Mouse (Mus musculus): ENCODE measurements around the gene Epgn. TPM values are rescaled to one million over a fixed set of nuclear protein-coding genes. Genes with fewer than 3 reads are reported as not detected.

Epgn gene
- polyA plus RNA-seq, 1 experiment = not detected

DNA sequence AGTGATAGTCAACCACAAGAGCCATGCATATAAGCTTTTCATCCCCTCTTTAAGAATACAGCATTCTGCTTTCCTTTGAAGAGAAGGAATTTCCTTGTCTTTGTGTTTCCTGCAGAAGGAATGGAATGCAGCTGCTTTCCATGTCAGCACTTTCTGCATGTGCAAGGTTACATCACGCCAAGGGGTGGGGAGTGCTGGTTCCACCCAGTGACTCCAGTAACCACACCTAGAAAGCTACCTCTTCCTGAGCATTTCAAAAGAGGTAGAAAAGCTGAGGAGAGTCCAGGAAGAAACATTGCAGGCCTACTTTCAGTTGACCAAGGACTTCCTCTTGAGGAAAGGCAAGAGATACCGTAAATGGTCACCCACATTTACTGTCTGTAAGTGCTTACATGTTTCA is 8.1 kb downstream of the Epgn start:
- 91% methylated on average over 2 of the region's 2 CpGs for WGBS
- Histone ChIP-seq H3K27ac (ENCODE audit: insufficient read depth, low read depth, low read length) (no peak overlapping the region), H3K4me1 (ENCODE audit: control insufficient read depth, insufficient read depth, low read length) (no peaks in the 10 kb centered on the region), H3K4me3 (ENCODE audit: insufficient read depth, low read depth, low read length) (no peak overlapping the region)
- TF ChIP-seq POLR2A (IDR thresholded peaks at IDR 0.05; ENCODE audit: insufficient read depth, low read depth, low read length) = no peak
- no peak for TF ChIP-seq CTCF (IDR thresholded peaks at IDR 0.05; ENCODE audit: insufficient read depth, low read depth, low read length)

DNA sequence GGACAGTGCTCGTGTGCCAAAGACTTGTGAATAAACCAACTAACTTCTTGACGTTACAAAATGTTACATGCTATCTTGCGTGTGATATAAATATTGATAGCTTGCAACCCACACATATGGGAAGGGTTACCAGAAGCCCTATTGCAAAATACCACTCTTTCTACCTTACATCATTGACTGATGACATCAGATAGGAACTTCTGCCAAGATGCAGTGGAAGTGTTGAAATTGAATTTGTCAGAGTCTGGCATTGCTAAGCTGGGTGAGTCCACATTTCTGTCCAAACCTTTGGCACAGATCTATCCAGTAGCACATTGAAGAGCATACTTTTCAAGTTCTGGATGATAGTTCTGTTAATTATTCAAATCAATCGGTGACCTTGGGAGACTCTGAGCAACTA is 9.4 kb downstream of the Epgn start:
- H3K27ac ChIP-seq (ENCODE audit: insufficient read depth, low read depth, low read length) = no peak overlapping the region
- WGBS = 94% methylated on average over 4 of the region's 4 CpGs
- H3K4me3 ChIP-seq (ENCODE audit: insufficient read depth, low read depth, low read length) = no peak overlapping the region
- no peaks in the 10 kb centered on the region for H3K4me1 ChIP-seq (ENCODE audit: control insufficient read depth, insufficient read depth, low read length)
- no peak for TF ChIP-seq POLR2A (IDR thresholded peaks at IDR 0.05; ENCODE audit: insufficient read depth, low read depth, low read length)
- TF ChIP-seq CTCF (IDR thresholded peaks at IDR 0.05; ENCODE audit: insufficient read depth, low read depth, low read length) = no peak

DNA sequence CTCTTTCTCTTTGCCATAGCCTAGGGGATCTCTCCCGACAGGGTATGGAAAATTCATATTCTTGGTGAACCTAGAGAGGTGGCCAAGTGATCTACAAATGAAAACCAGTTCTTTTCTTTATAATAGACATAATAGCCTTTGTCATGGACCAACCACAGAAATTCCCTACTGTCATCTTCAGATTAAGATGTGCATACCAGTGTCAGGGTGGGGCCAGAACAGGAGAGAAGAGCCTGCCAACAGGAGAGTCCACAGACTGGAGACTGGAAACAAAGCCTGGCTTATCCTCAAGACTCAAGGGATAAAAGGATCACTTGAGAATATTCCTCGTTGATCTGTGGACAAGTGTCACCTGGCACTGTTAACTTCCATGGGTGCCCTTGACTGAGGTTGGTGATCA is 10.5 kb downstream of the Epgn start:
- WGBS = 83% methylated on average over 2 of the region's 2 CpGs
- H3K4me1 ChIP-seq (ENCODE audit: control insufficient read depth, insufficient read depth, low read length) = no peaks in the 10 kb centered on the region
- no peak overlapping the region for H3K4me3 ChIP-seq (ENCODE audit: insufficient read depth, low read depth, low read length)
- TF ChIP-seq POLR2A (IDR thresholded peaks at IDR 0.05; ENCODE audit: insufficient read depth, low read depth, low read length) (no peak), CTCF (IDR thresholded peaks at IDR 0.05; ENCODE audit: insufficient read depth, low read depth, low read length) (no peak)
- H3K27ac ChIP-seq (ENCODE audit: insufficient read depth, low read depth, low read length) = no peak overlapping the region

DNA sequence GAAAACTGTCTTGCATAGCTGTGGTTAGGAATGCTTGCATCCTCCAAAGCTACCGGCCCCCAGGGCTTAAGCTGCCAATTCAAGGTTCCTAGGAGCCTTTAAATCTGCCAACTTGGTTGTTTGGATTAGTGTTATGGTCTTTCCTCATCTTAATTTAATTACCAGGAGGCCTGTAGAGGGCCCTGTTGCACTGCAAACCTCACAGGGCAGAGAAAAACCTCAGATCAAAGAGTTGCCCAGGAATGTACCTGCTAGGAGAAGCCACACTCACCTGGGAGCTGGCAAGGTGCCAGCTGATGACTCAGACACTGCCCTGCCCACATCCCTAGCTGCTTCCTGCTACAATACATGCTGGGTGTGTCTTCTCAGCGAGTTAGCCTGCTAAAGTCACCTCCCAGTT is 11.3 kb downstream of the Epgn start:
- no peak overlapping the region for H3K27ac ChIP-seq (ENCODE audit: insufficient read depth, low read depth, low read length)
- TF ChIP-seq CTCF (IDR thresholded peaks at IDR 0.05; ENCODE audit: insufficient read depth, low read depth, low read length) (no peak), POLR2A (IDR thresholded peaks at IDR 0.05; ENCODE audit: insufficient read depth, low read depth, low read length) (no peak)
- WGBS = 23% methylated on average over 2 of the region's 2 CpGs
- no peaks in the 10 kb centered on the region for H3K4me1 ChIP-seq (ENCODE audit: control insufficient read depth, insufficient read depth, low read length)
- H3K4me3 ChIP-seq (ENCODE audit: insufficient read depth, low read depth, low read length) = no peak overlapping the region

DNA sequence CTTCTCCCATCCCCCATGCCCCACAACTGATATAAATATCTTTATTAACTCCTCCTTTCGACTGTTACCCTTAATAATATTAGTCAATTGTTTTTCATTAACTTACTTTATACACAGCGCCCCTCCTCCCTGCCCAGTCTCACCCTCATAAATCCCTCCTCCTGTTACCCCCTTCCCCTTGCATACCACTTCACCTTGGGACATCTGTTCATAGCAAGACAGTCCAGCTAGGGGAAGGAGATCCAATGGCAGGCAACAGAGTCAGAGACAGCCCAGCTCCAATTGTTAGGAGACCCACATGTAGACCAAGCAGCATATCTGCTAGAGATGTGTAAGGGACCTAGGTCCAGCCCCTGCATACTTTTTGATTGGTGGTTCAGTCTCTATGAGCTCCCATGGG is 11.7 kb downstream of the Epgn start:
- Histone ChIP-seq H3K4me3 (ENCODE audit: insufficient read depth, low read depth, low read length) (no peak overlapping the region), H3K27ac (ENCODE audit: insufficient read depth, low read depth, low read length) (no peak overlapping the region), H3K4me1 (ENCODE audit: control insufficient read depth, insufficient read depth, low read length) (no peaks in the 10 kb centered on the region)
- TF ChIP-seq POLR2A (IDR thresholded peaks at IDR 0.05; ENCODE audit: insufficient read depth, low read depth, low read length) (no peak), CTCF (IDR thresholded peaks at IDR 0.05; ENCODE audit: insufficient read depth, low read depth, low read length) (no peak)
- 90% methylated on average over 2 of the region's 2 CpGs for WGBS

DNA sequence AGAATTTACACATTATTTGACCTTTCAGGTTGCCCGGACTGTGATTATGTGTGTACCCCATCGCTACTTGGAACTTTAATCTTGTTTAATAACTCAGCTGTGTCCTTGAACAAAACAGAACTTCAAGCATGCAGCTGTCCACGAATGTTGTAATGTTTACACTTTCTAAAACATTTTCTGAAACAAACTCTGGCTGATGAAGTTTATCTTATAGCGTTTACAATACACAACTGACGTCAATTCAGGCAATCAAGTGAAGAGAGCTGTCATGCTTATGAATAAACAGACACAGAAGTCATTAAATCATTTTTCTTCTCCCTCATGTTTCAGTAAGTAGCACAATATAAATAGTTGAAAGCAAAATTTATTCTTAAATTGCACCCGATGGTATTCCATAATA is 20.7 kb downstream of the Epgn start:
- WGBS = 80% methylated on average over 6 of the region's 6 CpGs
- H3K4me3 ChIP-seq (ENCODE audit: insufficient read depth, low read depth, low read length) = no peak overlapping the region
- H3K27ac ChIP-seq (ENCODE audit: insufficient read depth, low read depth, low read length) = no peak overlapping the region
- H3K4me1 ChIP-seq (ENCODE audit: control insufficient read depth, insufficient read depth, low read length) = no peaks in the 10 kb centered on the region
- TF ChIP-seq POLR2A (IDR thresholded peaks at IDR 0.05; ENCODE audit: insufficient read depth, low read depth, low read length) = no peak
- no peak for TF ChIP-seq CTCF (IDR thresholded peaks at IDR 0.05; ENCODE audit: insufficient read depth, low read depth, low read length)

DNA sequence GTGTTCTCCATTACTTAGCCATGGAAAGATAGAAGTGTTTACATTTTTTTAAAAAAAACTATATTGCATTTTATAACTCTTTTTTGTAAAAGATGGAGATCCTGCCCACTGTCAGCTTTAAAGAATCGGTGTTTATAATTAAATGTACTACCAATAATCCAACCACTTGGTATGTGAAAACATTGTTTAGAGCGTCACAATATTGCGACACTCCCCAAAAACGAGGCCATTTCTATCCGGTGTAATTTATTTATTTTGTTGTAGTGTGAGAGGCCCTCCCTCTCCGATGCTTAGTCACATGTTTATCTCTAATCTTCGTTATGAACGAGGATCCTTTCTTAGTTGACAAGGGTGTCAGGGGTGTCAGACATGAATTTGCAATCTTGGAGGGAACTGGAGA is 21.1 kb downstream of the Epgn start:
- TF ChIP-seq CTCF (IDR thresholded peaks at IDR 0.05; ENCODE audit: insufficient read depth, low read depth, low read length) (no peak), POLR2A (IDR thresholded peaks at IDR 0.05; ENCODE audit: insufficient read depth, low read depth, low read length) (no peak)
- Histone ChIP-seq H3K4me3 (ENCODE audit: insufficient read depth, low read depth, low read length) (no peak overlapping the region), H3K27ac (ENCODE audit: insufficient read depth, low read depth, low read length) (no peak overlapping the region), H3K4me1 (ENCODE audit: control insufficient read depth, insufficient read depth, low read length) (no peaks in the 10 kb centered on the region)
- WGBS = 74% methylated on average over 8 of the region's 8 CpGs

DNA sequence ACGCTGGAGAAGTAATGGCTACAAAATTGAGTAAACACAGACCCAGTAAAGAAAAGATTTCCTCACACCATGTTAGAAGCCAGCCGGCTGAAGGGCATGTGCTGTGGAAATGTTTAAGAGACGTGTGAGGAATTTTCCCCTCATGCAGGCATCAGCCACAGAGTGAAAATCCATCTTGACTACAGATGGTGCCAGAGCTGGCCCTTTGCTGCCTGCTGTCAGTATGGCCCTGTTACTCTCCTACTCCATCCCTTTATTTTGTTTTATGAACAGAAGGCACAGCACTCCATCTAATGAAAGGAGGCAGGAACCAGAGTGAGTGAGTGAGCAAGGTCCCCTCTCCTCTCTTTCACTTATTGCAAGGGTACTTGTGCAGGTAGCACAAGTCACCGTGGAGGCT is 45.1 kb downstream of the Epgn start:
- WGBS = 89% methylated on average over 4 of the region's 4 CpGs
- no peak overlapping the region for H3K27ac ChIP-seq (ENCODE audit: insufficient read depth, low read depth, low read length)
- H3K4me3 ChIP-seq (ENCODE audit: insufficient read depth, low read depth, low read length) = no peak overlapping the region
- H3K4me1 ChIP-seq (ENCODE audit: control insufficient read depth, insufficient read depth, low read length) = peaks cover 6% of the 10 kb centered on the region
- TF ChIP-seq CTCF (IDR thresholded peaks at IDR 0.05; ENCODE audit: insufficient read depth, low read depth, low read length) (no peak), POLR2A (IDR thresholded peaks at IDR 0.05; ENCODE audit: insufficient read depth, low read depth, low read length) (no peak)

DNA sequence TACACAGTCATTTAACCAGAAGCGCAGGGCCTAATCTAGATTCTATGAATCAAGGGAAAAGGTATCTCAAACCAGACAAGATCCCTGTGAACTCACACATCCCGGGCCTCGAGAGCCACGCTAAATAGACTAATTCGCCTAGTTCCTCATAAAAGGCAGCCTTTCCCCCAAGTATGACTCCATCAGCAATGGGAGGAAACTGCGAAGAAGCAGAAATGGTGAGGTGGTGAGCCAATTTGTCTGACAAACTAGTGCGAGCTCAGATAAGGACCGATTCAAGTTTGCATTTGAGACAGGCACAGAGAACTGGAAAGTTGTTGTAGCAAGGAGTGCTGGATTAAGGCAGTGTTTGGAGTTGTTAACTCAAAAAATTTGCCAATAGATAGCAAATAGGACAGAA is 46.4 kb downstream of the Epgn start:
- WGBS = 93% methylated on average over 8 of the region's 8 CpGs
- peaks cover 6% of the 10 kb centered on the region for H3K4me1 ChIP-seq (ENCODE audit: control insufficient read depth, insufficient read depth, low read length)
- TF ChIP-seq POLR2A (IDR thresholded peaks at IDR 0.05; ENCODE audit: insufficient read depth, low read depth, low read length) (no peak), CTCF (IDR thresholded peaks at IDR 0.05; ENCODE audit: insufficient read depth, low read depth, low read length) (no peak)
- no peak overlapping the region for H3K4me3 ChIP-seq (ENCODE audit: insufficient read depth, low read depth, low read length)
- H3K27ac ChIP-seq (ENCODE audit: insufficient read depth, low read depth, low read length) = no peak overlapping the region

DNA sequence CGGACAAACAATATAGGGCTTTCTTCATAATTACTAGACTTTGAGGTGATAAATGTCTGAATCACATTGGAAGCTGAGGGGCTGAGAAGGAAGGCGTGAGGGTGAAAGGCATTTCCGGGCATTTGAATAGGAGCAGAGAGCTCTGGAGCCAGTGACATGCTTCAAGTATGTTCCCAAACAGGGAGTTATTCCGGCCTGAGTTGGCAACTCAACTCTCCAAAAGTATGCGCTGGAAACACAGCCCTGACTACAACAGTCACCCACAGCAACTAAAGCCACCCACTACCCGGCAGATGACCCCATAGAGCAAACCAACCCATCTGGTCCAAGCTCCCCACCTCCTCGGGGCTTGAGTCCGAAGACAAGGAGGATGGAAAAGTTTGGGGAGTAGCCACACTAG is 46.8 kb downstream of the Epgn start:
- 44% methylated on average over 8 of the region's 8 CpGs for WGBS
- H3K4me1 ChIP-seq (ENCODE audit: control insufficient read depth, insufficient read depth, low read length) = peaks cover 6% of the 10 kb centered on the region
- TF ChIP-seq POLR2A (IDR thresholded peaks at IDR 0.05; ENCODE audit: insufficient read depth, low read depth, low read length) = no peak
- TF ChIP-seq CTCF (IDR thresholded peaks at IDR 0.05; ENCODE audit: insufficient read depth, low read depth, low read length) = no peak
- no peak overlapping the region for H3K4me3 ChIP-seq (ENCODE audit: insufficient read depth, low read depth, low read length)
- no peak overlapping the region for H3K27ac ChIP-seq (ENCODE audit: insufficient read depth, low read depth, low read length)
